Mouse (Mus musculus) liver, adult 2 months (tissue): ENCODE data around the gene Olfm2. TPM values are rescaled to one million over a fixed set of nuclear protein-coding genes. Genes with fewer than 3 reads are reported as not detected.

Source experiments
- DNase-seq: peaks from one replicate; pipeline ENCODE4 v3.0.0-alpha.2; 2011; ENCODE audit warnings: low read depth, low spot score; ENCODE audit errors: extremely low read depth
- H3K27ac ChIP-seq: fragments of 200-500 bp; replicated peaks from 2 replicates; pipeline ENCODE4 v1.5.1; 2012; ENCODE audit warnings: low read depth, mild to moderate bottlenecking, control low read depth, inconsistent platforms, low read length; ENCODE audit not compliant: insufficient read depth
- H3K27me3 ChIP-seq: fragments of 200-500 bp; 2 replicates; pipeline ENCODE4 v1.6.1; 2012; ENCODE audit warnings: mild to moderate bottlenecking, moderate library complexity, low read length, inconsistent platforms; ENCODE audit not compliant: control insufficient read depth, insufficient read depth
- H3K36me3 ChIP-seq: fragments of 200-500 bp; 2 replicates; pipeline ENCODE4 v1.6.1; 2012; ENCODE audit warnings: low read length, inconsistent platforms; ENCODE audit not compliant: control insufficient read depth, insufficient read depth
- H3K4me1 ChIP-seq: fragments of 200-500 bp; 2 replicates; pipeline ENCODE4 v1.6.1; 2011; ENCODE audit warnings: low read length; ENCODE audit not compliant: control insufficient read depth, insufficient read depth
- H3K4me3 ChIP-seq: fragments of 200-500 bp; 2 replicates; pipeline ENCODE4 v1.5.1; 2011; ENCODE audit warnings: low read depth, mild to moderate bottlenecking, control low read depth, low read length, moderate library complexity; ENCODE audit not compliant: insufficient read depth
- H3K79me2 ChIP-seq: fragments of 200-500 bp; 2 replicates; pipeline ENCODE4 v1.6.1; 2012; ENCODE audit warnings: inconsistent platforms, mild to moderate bottlenecking, low read length, moderate library complexity; ENCODE audit not compliant: control insufficient read depth, insufficient read depth
- H3K9ac ChIP-seq: fragments of 200-500 bp; 2 replicates; pipeline ENCODE4 v1.6.1; 2012; ENCODE audit warnings: low read depth, mild to moderate bottlenecking, control low read depth, inconsistent platforms, low read length
- CTCF ChIP-seq: fragments of 200-500 bp; IDR thresholded peaks from 2 replicates; pipeline ENCODE4 v1.5.1; 2011; ENCODE audit warnings: low read depth, low read length, control low read depth
- POLR2A ChIP-seq: fragments of 200-500 bp; IDR thresholded peaks from 2 replicates; pipeline ENCODE4 v1.6.1; 2011; ENCODE audit warnings: low read length, control low read depth; ENCODE audit not compliant: insufficient read depth; ENCODE audit errors: extremely low read depth
- WGBS: fragments of 180-500 bp; shearing (Covaris S2); methylation state at CpG from one replicate; pipeline ENCODE4 v1.1.7; 2018; 5-methylcytosine and 5-hydroxymethylcytosine counted together
- polyA plus RNA-seq: library from polyadenylated mRNA; depleted of rRNA; stranded (reverse); fragments of >200 nt; gene quantifications from 2 replicates; pipeline ENCODE4 v1.2.3, GENCODE M21; 2012
- total RNA-seq: library from RNA; depleted of rRNA; stranded (reverse); fragments of >200 nt; gene quantifications from 2 replicates; pipeline ENCODE4 v1.2.3, GENCODE M21; 2014

Gene Olfm2
- total and polyA plus RNA-seq, 2 experiments, result 0.09 to 0.72 TPM

DNA sequence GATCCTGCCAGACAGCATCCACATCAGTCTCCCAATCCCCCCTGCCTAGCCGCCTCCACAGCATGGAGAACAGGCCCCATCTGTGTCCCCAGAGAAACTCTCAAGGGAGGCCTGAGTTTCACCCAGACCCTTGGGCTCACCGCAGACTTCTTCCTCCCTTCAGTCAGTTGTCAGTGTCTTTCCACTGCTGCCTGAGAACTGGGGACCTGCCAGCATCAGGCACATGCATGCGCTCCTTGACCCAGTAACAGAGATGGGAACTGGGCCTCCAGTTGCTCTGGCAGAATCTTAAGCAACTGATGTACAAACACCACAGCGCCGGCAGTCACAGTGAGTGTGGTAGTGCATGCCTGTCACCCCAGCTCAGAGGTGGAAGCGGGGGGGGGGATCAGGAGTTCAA, 12.7 kb upstream of the Olfm2 start:
- Histone ChIP-seq H3K27ac (no peak overlapping the region), H3K36me3 (no peaks in the 10 kb centered on the region), H3K9ac (no peak overlapping the region), H3K4me1 (no peaks in the 10 kb centered on the region), H3K79me2 (no peaks in the 10 kb centered on the region), H3K4me3 (no peak overlapping the region), H3K27me3 (no peaks in the 10 kb centered on the region)
- TF ChIP-seq CTCF, result no peak
- TF ChIP-seq POLR2A, result no peak
- 90% methylated on average over 6 of the region's 6 CpGs for WGBS
- DNase-seq, result no peak

GRCm38 (mm10) chr9:20758243-20758642, 12.1 kb upstream of the Olfm2 start:
- no peak for DNase-seq
- TF ChIP-seq CTCF, result no peak
- no peak for TF ChIP-seq POLR2A
- Histone ChIP-seq H3K79me2 (no peaks in the 10 kb centered on the region), H3K4me1 (no peaks in the 10 kb centered on the region), H3K4me3 (no peak overlapping the region), H3K27ac (no peak overlapping the region), H3K9ac (no peak overlapping the region), H3K36me3 (no peaks in the 10 kb centered on the region), H3K27me3 (no peaks in the 10 kb centered on the region)
- 89% methylated on average over 2 of the region's 2 CpGs for WGBS

GRCm38 (mm10) chr9:20757087-20757955, 11.2 kb upstream of the Olfm2 start:
- DNase-seq, result peak; percentile 74
- Histone ChIP-seq H3K27me3 (no peaks in the 10 kb centered on the region), H3K4me1 (no peaks in the 10 kb centered on the region), H3K79me2 (no peaks in the 10 kb centered on the region), H3K36me3 (no peaks in the 10 kb centered on the region), H3K27ac (no peak overlapping the region), H3K4me3 (no peak overlapping the region), H3K9ac (no peak overlapping the region)
- TF ChIP-seq POLR2A (no peak), CTCF (peak; percentile 20; the same call in 1 of the 2 replicates)
- 46% methylated on average over 6 of the region's 6 CpGs for WGBS

DNA sequence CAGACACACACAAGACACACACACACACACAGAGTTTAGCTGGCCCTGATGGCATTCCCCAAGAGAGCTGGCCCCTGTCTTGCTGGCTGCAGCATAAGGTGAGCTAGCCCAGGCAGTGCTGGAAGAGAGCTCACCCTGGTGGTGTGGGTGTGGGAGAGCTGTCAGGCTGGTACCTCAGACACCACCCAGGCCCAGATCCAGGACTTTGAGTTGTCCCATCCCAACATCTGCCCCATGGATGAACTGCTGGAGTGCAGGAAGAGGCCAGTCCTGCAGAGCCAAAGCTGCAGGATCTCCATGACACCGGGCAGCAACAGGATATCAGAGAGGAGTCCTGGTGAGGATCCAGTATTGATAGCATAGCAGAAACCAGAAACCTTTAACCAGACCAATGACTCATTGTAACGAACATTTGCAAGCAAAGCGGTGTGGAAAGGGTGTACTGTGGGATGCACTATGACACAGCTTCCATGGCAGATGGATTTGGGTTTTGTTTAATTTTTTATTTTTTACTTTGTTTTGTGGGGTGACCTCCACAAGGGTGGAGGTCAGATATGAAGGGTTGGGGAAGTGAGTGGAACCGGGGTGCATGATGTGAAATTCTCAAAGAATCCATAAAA, 10.0 kb upstream of the Olfm2 start:
- Histone ChIP-seq H3K9ac (no peak overlapping the region), H3K4me1 (no peaks in the 10 kb centered on the region), H3K27ac (no peak overlapping the region), H3K4me3 (no peak overlapping the region), H3K27me3 (no peaks in the 10 kb centered on the region), H3K36me3 (no peaks in the 10 kb centered on the region), H3K79me2 (no peaks in the 10 kb centered on the region)
- DNase-seq, result no peak
- WGBS, result 80% methylated on average over 4 of the region's 4 CpGs
- no peak for TF ChIP-seq POLR2A
- no peak for TF ChIP-seq CTCF

DNA sequence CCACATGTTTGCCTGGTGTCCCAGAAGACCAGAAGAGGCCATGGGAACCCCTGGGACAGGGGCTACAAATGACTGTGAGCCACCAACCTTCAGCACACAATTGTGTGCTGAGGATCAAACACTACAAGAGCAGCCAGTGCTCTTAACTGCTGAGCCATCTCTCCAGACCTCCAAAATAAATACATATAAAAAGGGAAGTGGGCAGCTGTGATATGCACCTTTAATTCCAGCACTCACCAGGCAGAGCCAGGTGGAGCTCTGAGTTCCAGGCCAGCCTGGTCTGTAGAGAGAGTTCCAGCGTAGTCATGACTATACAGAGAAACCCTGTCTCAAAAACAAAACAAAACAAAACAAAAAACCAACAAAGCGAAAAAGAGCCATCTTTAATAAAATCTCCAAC, 8.2 kb upstream of the Olfm2 start:
- Histone ChIP-seq H3K4me1 (no peaks in the 10 kb centered on the region), H3K27me3 (no peaks in the 10 kb centered on the region)
- TF ChIP-seq CTCF (no peak), POLR2A (no peak)

DNA sequence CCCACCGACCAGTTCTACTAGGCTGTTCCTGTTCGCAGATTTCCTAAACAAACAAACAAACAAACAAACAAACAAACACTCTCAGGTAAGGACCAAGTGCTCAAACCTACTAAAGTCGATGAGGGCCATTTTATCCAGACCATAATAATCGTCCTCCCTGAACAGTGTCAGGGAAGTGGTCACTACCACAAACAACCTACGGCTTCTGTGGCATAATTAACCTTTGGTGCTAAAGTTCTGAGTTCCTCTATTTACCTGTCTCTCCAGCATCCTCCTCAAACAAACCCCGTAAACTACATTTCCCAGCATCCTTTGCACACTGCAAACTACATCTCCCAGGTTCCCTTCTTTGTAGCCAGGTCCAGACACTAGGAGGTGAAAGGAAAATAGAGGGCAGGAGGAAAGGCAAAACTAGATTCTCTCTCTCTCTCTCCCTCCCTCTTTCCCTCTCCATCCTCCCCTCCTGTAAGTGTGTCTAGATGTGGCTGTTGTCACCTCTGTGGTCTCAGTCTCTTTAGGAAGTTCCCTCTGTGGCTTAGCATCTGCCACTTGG, 5.4 kb upstream of the Olfm2 start:
- no peak for TF ChIP-seq POLR2A
- TF ChIP-seq CTCF, result no peak
- Histone ChIP-seq H3K4me1 (no peaks in the 10 kb centered on the region), H3K9ac (no peak overlapping the region), H3K36me3 (no peaks in the 10 kb centered on the region), H3K27me3 (no peaks in the 10 kb centered on the region), H3K27ac (no peak overlapping the region), H3K79me2 (no peaks in the 10 kb centered on the region), H3K4me3 (no peak overlapping the region)
- 38% methylated on average over 6 of the region's 6 CpGs for WGBS
- peak; percentile 78 for DNase-seq

More for the DNA sequence above, 8.2 kb upstream of the Olfm2 start:
- H3K79me2 ChIP-seq, result no peaks in the 10 kb centered on the region
- no peak for DNase-seq
- 99% methylated on average over 2 of the region's 2 CpGs for WGBS
- H3K9ac ChIP-seq, result no peak overlapping the region
- H3K36me3 ChIP-seq, result no peaks in the 10 kb centered on the region
- no peak overlapping the region for H3K27ac ChIP-seq
- no peak overlapping the region for H3K4me3 ChIP-seq
